Mouse (Mus musculus): ENCODE results near the gene Manba. TPM values are rescaled to one million over a fixed set of nuclear protein-coding genes. Genes with fewer than 3 reads are reported as not detected.
"Not testable (repeated sequence)": the region's sequence is repeated elsewhere in the genome, so short reads cannot be mapped to it uniquely, and the experiment has no call there.

The Manba gene
- total RNA-seq, 1 experiment from 2014 or later, result 16.0 TPM

GRCm38 (mm10) chr3:135486351-135486750 is 940 bp downstream of the Manba start:
- no peak for DNase-seq

GRCm38 (mm10) chr3:135487803-135488202 is 2.4 kb downstream of the Manba start:
- no peak for DNase-seq

GRCm38 (mm10) chr3:135489865-135490520 is 4.6 kb downstream of the Manba start:
- no peak for DNase-seq

GRCm38 (mm10) chr3:135491102-135491501 is 5.7 kb downstream of the Manba start:
- no peak for DNase-seq

GRCm38 (mm10) chr3:135493320-135493719 is 7.9 kb downstream of the Manba start:
- DNase-seq, result not testable (repeated sequence)

- not testable (repeated sequence) for DNase-seq
These were observed 12.5 kb downstream of the Manba start for GRCm38 (mm10) chr3:135497956-135498355.

GRCm38 (mm10) chr3:135498891-135499290 is 13.5 kb downstream of the Manba start:
- DNase-seq, result no peak

GRCm38 (mm10) chr3:135503160-135503559 is 17.7 kb downstream of the Manba start:
- no peak for DNase-seq

- DNase-seq, result peak; percentile 76
These were observed 20.0 kb downstream of the Manba start for GRCm38 (mm10) chr3:135505369-135505909.

- DNase-seq, result no peak
These were observed 20.6 kb downstream of the Manba start for GRCm38 (mm10) chr3:135505916-135506482.

GRCm38 (mm10) chr3:135507506-135507905 is 22.1 kb downstream of the Manba start:
- DNase-seq, result no peak

GRCm38 (mm10) chr3:135508191-135508590 is 22.8 kb downstream of the Manba start:
- no peak for DNase-seq

- DNase-seq, result no peak
These were observed 25.0 kb downstream of the Manba start for GRCm38 (mm10) chr3:135510372-135510771.

GRCm38 (mm10) chr3:135511683-135512082 is 26.3 kb downstream of the Manba start:
- no peak for DNase-seq

- no peak for DNase-seq
These were observed 27.9 kb downstream of the Manba start for GRCm38 (mm10) chr3:135513270-135513669.

- no peak for DNase-seq
These were observed 28.5 kb downstream of the Manba start for GRCm38 (mm10) chr3:135513800-135514425.

GRCm38 (mm10) chr3:135515246-135515645 is 29.8 kb downstream of the Manba start:
- no peak for DNase-seq

GRCm38 (mm10) chr3:135516891-135517290 is 31.5 kb downstream of the Manba start:
- DNase-seq, result no peak

- no peak for DNase-seq
These were observed 33.5 kb downstream of the Manba start for GRCm38 (mm10) chr3:135518882-135519281.

GRCm38 (mm10) chr3:135519584-135519983 is 34.2 kb downstream of the Manba start:
- peak; percentile 35 for DNase-seq

- peak; percentile 59 for DNase-seq
These were observed 36.6 kb downstream of the Manba start for GRCm38 (mm10) chr3:135521963-135522362.

GRCm38 (mm10) chr3:135522618-135523355 is 37.4 kb downstream of the Manba start:
- no peak for DNase-seq

- DNase-seq, result not testable (repeated sequence)
These were observed 39.5 kb downstream of the Manba start for GRCm38 (mm10) chr3:135524900-135525299.

Measured in adrenal gland, postnatal 25 days (tissue).